Mouse (Mus musculus) macrophage (primary cell): ENCODE measurements around the gene Cnnm4. TPM values are rescaled to one million over a fixed set of nuclear protein-coding genes. Genes with fewer than 3 reads are reported as not detected.

Experiments
- H3K27ac ChIP-seq: fragments of 350-480 bp; formaldehyde crosslinking; 2 replicates; pipeline ENCODE4 v1.9.0; 2021
- H3K36me3 ChIP-seq: fragments of 350-480 bp; formaldehyde crosslinking; 2 replicates; pipeline ENCODE4 v1.9.0; 2021; ENCODE audit errors: inconsistent target
- H3K4me3 ChIP-seq: fragments of 350-480 bp; formaldehyde crosslinking; 2 replicates; pipeline ENCODE4 v1.9.0; 2021; ENCODE audit errors: inconsistent target
- H3K79me2 ChIP-seq: fragments of 350-480 bp; formaldehyde crosslinking; 2 replicates; pipeline ENCODE4 v1.9.0; 2021; ENCODE audit errors: inconsistent target
- WGBS: methylation state at CpG from one replicate; pipeline ENCODE4 v1.1.7; 2026; ENCODE audit warnings: inconsistent platforms; ENCODE audit not compliant: missing documents; 5-methylcytosine and 5-hydroxymethylcytosine counted together
- polyA plus RNA-seq: library from polyadenylated mRNA; stranded (reverse); fragments of 250-400 nt; gene quantifications from 3 replicates; pipeline ENCODE4 v1.2.4, GENCODE M21; 2018; ENCODE audit warnings: inconsistent platforms

The Cnnm4 gene
- polyA plus RNA-seq, 1 experiment from 2014 or later, result 3.0 TPM

- H3K4me3 ChIP-seq, result peak overlapping the region; percentile 23
- peaks cover 41% of the 10 kb centered on the region; the same call in 1 of the 2 replicates for H3K79me2 ChIP-seq
- 7% methylated on average over 16 of the region's 16 CpGs for WGBS
- H3K36me3 ChIP-seq, result no peaks in the 10 kb centered on the region
- no peak overlapping the region for H3K27ac ChIP-seq
Observed at GRCm38 (mm10) chr1:36512966-36513280, 41.5 kb downstream of the Cnnm4 start.

DNA sequence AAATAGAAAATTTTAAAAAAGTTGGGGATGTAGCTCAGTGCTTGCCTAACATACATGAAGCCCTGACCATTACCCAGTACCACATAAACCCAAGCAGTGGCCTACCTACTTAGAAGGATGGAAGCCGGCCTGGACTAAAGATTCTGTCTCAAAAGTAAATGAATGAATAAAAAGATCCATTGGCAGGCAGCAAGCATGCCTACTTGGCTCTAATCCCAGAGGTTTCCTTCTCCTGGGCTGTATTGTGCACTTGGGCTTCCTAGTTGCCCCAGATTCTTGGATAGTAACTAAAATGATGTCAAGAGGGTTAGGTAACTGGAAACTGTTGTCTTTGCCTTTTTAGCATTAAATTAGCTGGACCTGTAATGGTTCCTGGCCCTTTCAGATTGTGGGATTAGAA, 41.9 kb downstream of the Cnnm4 start:
- H3K36me3 ChIP-seq, result no peaks in the 10 kb centered on the region
- H3K4me3 ChIP-seq, result peak overlapping the region; percentile 23; the same call in 1 of the 2 replicates
- peaks cover 41% of the 10 kb centered on the region; the same call in 1 of the 2 replicates for H3K79me2 ChIP-seq
- no peak overlapping the region for H3K27ac ChIP-seq
- 54% methylated on average over 1 of the region's 1 CpGs for WGBS

GRCm38 (mm10) chr1:36513718-36514117, 42.3 kb downstream of the Cnnm4 start:
- whole genome bisulfite sequencing, result 89% methylated on average over 2 of the region's 2 CpGs
- Histone ChIP-seq H3K4me3 (no peak overlapping the region), H3K79me2 (peaks cover 41% of the 10 kb centered on the region; the same call in 1 of the 2 replicates), H3K36me3 (no peaks in the 10 kb centered on the region), H3K27ac (no peak overlapping the region)

- H3K79me2 ChIP-seq, result peaks cover 35% of the 10 kb centered on the region; the same call in 1 of the 2 replicates
- peaks cover 41% of the 10 kb centered on the region for H3K36me3 ChIP-seq
- no peak overlapping the region for H3K4me3 ChIP-seq
- no peak overlapping the region for H3K27ac ChIP-seq
- 89% methylated on average over 3 of the region's 3 CpGs for WGBS
Observed at GRCm38 (mm10) chr1:36518259-36518658, 46.8 kb downstream of the Cnnm4 start.

GRCm38 (mm10) chr1:36519626-36520025, 48.2 kb downstream of the Cnnm4 start:
- WGBS, result 85% methylated on average over 9 of the region's 11 CpGs
- Histone ChIP-seq H3K79me2 (peaks cover 22% of the 10 kb centered on the region; the same call in 1 of the 2 replicates), H3K4me3 (no peak overlapping the region), H3K36me3 (peaks cover 53% of the 10 kb centered on the region), H3K27ac (no peak overlapping the region)

GRCm38 (mm10) chr1:36522210-36522609, 50.8 kb downstream of the Cnnm4 start:
- H3K79me2 ChIP-seq, result no peaks in the 10 kb centered on the region
- WGBS, result 97% methylated on average over 7 of the region's 7 CpGs
- no peak overlapping the region for H3K27ac ChIP-seq
- H3K4me3 ChIP-seq, result no peak overlapping the region
- peaks cover 67% of the 10 kb centered on the region for H3K36me3 ChIP-seq

GRCm38 (mm10) chr1:36523332-36524013, 52.1 kb downstream of the Cnnm4 start:
- H3K27ac ChIP-seq, result no peak overlapping the region
- H3K36me3 ChIP-seq, result peaks cover 67% of the 10 kb centered on the region
- 92% methylated on average over 9 of the region's 9 CpGs for WGBS
- H3K79me2 ChIP-seq, result no peaks in the 10 kb centered on the region
- H3K4me3 ChIP-seq, result no peak overlapping the region

DNA sequence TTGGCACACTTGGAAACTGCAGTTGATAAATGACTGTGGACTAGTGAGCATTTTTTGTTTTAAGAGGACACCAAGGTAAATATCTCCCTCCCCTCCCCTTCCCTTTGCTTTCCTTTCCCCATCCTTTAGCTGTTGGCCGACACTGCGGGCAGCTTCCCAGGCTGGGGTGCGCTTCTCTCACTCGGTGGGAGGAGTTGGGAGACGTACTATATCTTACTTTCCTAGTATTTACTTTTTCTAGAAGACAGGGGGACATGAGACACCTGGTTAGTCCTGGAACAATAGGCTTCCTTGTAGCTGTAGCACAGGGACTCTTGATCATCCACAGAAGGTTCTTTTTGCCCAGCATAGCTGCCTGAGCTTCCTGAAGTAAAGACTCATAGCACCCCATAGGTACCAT, 52.6 kb downstream of the Cnnm4 start:
- peaks cover 67% of the 10 kb centered on the region for H3K36me3 ChIP-seq
- H3K79me2 ChIP-seq, result no peaks in the 10 kb centered on the region
- H3K4me3 ChIP-seq, result no peak overlapping the region
- WGBS, result 95% methylated on average over 5 of the region's 5 CpGs
- no peak overlapping the region for H3K27ac ChIP-seq

DNA sequence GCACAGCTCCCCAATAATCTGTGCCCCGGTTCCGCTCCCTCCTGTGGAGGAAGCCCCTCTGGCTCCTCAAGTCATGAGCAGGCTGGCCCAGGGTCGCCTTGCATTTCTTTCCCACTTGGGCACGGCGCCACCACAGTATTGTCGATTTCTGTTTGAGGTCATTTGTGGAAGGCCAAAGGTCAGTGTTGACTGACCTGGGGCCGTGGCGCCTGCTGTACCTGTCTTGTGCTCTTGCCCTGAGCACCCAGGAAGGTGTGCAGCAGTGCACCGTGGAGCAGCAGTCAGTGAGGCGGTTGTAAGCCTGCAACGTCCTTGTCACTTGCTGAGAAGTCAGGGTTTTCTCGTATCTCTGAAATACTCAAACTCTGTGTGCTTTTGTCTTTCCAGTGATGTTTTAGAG, 54.4 kb downstream of the Cnnm4 start:
- Histone ChIP-seq H3K27ac (no peak overlapping the region), H3K4me3 (no peak overlapping the region), H3K79me2 (no peaks in the 10 kb centered on the region), H3K36me3 (peaks cover 51% of the 10 kb centered on the region)
- 93% methylated on average over 12 of the region's 12 CpGs for WGBS

- Histone ChIP-seq H3K79me2 (no peaks in the 10 kb centered on the region), H3K36me3 (peaks cover 40% of the 10 kb centered on the region; the same call in 1 of the 2 replicates), H3K4me3 (no peak overlapping the region), H3K27ac (no peak overlapping the region)
- WGBS, result 96% methylated on average over 10 of the region's 10 CpGs
Observed at GRCm38 (mm10) chr1:36526903-36527302, 55.5 kb downstream of the Cnnm4 start.

DNA sequence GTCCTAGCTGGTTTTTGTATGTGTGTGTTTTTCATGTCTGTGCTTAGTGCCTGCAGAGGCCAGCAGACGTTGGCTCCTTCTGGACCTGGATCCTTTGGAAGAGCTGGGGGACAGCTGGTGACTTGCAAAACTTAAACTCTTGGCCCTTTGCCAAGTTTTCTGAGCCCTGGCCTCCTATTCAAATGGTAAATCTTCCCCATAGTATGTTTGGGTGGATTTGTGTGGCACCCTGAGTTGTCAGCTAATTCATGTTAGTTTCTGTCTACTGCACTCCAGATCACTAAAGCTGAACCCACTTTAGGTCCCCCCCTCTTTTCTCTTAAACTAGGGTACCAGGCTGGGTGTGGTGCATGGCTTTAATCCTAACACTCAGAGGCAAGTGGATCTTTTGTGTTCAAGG, 56.9 kb downstream of the Cnnm4 start:
- H3K36me3 ChIP-seq, result peaks cover 25% of the 10 kb centered on the region; the same call in 1 of the 2 replicates

DNA sequence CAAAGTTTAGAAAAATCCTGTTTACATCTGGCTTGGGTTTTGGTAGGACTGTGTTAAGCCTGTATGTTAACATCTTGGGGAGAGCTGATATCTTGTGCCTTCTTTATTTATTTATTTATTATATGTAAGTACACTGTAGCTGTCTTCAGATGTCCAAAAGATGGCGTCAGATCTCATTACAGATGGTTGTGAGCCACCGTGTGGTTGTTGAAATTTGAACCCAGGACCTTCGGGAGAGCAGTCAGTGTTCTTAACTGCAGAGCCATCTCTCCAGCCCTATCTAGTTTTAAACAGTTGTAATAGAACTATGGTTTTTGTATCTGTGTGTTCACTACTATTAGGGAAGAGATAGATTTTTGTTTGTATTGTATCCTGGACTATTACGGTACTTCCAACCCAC, 57.9 kb downstream of the Cnnm4 start:
- Histone ChIP-seq H3K4me3 (no peak overlapping the region), H3K36me3 (peaks cover 16% of the 10 kb centered on the region; the same call in 1 of the 2 replicates), H3K27ac (no peak overlapping the region), H3K79me2 (no peaks in the 10 kb centered on the region)
- 86% methylated on average over 4 of the region's 4 CpGs for WGBS

More for the DNA sequence above, 56.9 kb downstream of the Cnnm4 start:
- Histone ChIP-seq H3K27ac (no peak overlapping the region), H3K79me2 (no peaks in the 10 kb centered on the region), H3K4me3 (no peak overlapping the region)
- 67% methylated on average over 1 of the region's 1 CpGs for WGBS

DNA sequence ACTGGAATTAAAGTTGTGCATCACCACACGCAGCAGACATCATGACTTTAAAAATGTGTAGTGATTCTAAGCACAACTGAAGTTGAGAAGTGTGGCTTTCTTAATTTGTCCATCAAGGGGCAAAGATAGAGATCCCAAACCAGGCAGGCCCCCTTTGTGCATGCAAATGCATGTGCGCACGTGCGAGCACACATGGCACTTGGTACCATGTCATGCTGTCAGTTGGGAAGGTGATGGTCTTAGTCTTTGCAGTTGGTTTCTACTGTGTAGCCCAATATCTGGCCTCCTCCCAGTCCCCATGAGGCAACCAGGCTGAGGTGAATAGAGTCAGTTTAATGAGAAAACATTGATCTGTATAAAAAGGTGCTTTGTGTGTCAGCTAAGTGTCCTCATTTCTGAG, 58.5 kb downstream of the Cnnm4 start:
- Histone ChIP-seq H3K4me3 (no peak overlapping the region), H3K27ac (no peak overlapping the region), H3K36me3 (peaks cover 11% of the 10 kb centered on the region; the same call in 1 of the 2 replicates), H3K79me2 (no peaks in the 10 kb centered on the region)
- WGBS, result 100% methylated on average over 4 of the region's 4 CpGs

- Histone ChIP-seq H3K4me3 (no peak overlapping the region), H3K36me3 (peaks cover 5% of the 10 kb centered on the region; the same call in 1 of the 2 replicates), H3K27ac (no peak overlapping the region), H3K79me2 (no peaks in the 10 kb centered on the region)
- 91% methylated on average over 8 of the region's 8 CpGs for WGBS
Observed at GRCm38 (mm10) chr1:36530485-36530884, 59.1 kb downstream of the Cnnm4 start.

GRCm38 (mm10) chr1:36530962-36531361, 59.5 kb downstream of the Cnnm4 start:
- WGBS, result 96% methylated on average over 6 of the region's 7 CpGs
- H3K79me2 ChIP-seq, result no peaks in the 10 kb centered on the region
- H3K4me3 ChIP-seq, result no peak overlapping the region
- no peak overlapping the region for H3K27ac ChIP-seq
- H3K36me3 ChIP-seq, result peaks cover under 1% of the 10 kb centered on the region; the same call in 1 of the 2 replicates
